Mouse (Mus musculus) fat pad, adult 2 months (tissue): ENCODE data around the gene Ankrd34c.

Source experiments
- DNase-seq: peaks from one replicate; pipeline ENCODE4 v3.0.0-alpha.2; 2011; ENCODE audit warnings: low read depth, low spot score; ENCODE audit errors: extremely low read depth

Ankrd34c gene

GRCm38 (mm10) chr9:89738295-89738694 lies at the start of gene Ankrd34c:
Ankrd34c (minus strand) TSS chr9:89738475.
- DNase-seq = no peak

- DNase-seq = no peak
Measured at GRCm38 (mm10) chr9:89787532-89787931, 49.3 kb upstream of the Ankrd34c start.

GRCm38 (mm10) chr9:89781395-89781927 lies 43.2 kb upstream of the Ankrd34c start:
- DNase-seq = no peak

DNA sequence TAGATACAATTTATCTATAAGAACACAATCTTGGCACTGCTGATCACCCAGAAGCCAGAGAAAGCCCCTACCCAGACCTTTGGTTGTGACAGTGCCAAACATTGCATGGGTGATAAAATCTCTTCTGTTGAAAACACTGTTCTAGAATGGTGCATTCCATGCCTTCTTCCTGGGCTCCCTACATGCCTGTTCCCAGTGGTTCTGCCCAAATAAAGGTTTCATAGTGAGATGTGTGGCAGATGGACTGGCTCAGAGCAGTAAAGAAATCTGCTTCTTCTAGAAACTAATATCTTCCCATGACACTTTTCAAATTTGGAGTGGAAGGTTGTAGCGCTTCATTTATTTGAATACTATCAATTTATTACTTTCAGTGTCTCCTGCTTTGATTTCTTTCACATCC lies 41.0 kb upstream of the Ankrd34c start:
- DNase-seq = no peak

DNA sequence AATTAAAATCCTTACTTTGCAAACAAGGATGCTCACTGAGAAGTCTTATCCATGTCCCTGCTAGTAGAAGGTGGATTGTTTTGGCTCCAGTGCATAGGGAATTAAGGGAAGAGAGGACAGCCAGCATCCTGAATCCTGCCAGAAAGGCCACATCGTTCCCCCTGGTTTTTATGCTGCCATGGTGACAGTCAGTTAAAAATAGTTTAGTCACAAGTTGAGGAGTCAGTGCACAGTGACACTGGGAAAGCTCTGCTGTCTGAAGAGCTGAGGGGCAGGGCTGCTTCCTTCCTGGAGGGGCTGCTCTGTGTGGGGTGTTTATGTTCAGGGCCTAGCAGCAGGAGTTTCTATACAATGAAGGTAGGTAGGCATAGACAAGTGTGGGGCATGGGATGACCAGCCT lies 32.9 kb upstream of the Ankrd34c start:
- no peak for DNase-seq

- no peak for DNase-seq
Measured at GRCm38 (mm10) chr9:89762017-89762416, 23.7 kb upstream of the Ankrd34c start.

GRCm38 (mm10) chr9:89758569-89758968 lies 20.3 kb upstream of the Ankrd34c start:
- DNase-seq = no peak

DNA sequence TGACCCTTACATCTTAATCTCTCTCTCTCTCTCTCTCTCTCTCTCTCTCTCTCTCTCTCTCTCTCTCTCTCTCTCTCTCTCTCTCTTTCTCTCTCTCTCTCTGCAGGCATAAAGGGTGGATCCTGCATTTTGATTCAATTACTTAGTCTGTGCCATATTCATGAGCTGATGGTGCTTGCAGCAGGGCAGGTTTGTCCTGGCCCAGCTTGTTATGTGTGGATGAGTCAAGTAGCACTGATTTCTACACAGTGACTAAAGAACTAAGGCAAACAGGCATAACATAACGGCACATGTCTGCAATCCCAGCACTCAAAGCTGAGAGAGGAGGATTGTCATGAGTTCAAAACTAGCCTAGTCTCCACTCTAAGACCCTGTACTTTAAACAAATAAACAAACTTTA lies 19.9 kb upstream of the Ankrd34c start:
- DNase-seq = no peak

DNA sequence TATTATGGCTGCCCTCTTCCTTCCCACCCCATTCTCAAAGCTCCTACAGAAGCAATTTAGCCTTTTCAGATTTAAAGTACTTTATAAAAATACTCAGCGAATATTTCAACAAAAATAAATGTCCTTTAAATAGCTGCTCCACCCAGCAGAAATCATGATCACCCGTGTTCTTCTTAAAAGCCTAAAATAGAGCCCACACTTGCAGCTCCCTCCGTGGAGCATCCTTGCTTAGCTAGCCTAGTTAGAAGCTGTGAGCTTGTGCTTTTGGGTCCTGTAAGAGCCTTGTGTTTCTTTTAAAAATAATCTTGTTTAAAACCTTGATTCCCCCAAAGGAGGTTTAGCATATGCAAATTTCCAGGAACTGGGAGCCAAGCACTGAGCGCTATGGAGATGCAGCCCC lies 19.3 kb upstream of the Ankrd34c start:
- no peak for DNase-seq

DNA sequence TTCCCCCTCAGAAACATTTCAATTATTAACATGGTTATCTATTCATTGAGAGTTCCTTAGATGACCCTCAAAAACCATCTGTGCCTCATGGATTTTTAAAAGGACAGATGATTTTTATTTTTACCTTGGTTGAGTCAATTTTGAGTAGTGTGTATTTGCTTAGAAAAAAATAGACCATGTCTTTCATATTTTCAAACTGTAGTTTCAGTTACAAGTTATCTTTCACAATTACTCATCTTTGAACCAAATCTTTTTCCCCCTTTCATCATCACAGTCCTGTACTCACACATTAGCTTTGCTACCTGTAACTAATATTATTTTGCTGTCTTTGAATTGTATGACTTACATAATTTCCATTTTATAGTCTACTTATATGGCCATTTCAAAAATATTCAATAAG lies 1.8 kb upstream of the Ankrd34c start:
- DNase-seq = no peak

DNA sequence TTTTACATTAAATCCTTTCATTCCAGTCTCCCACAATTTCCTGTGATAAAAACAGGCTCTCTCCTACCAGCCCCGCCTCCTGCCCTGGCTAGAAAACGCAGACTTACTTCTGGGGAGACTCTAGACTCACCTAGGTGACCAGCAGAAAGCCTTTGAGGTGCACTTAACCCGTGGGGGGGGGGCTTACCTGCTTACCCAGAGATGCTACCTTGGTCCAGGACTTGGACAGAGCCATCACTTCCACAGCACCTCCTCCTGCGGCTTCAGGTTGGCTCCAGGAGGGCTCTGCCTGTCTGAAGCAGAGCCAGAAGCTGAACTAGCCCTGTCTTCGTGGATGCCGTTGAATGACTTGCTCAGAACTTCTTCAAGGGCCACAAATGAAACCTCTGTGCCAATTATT lies 387 bp downstream of the Ankrd34c start:
- no peak for DNase-seq

- DNase-seq = no peak
Measured at GRCm38 (mm10) chr9:89736932-89737705, 1.2 kb downstream of the Ankrd34c start.

- DNase-seq = no peak
Measured at GRCm38 (mm10) chr9:89706906-89707305, 31.4 kb downstream of the Ankrd34c start.

- no peak for DNase-seq
Measured at GRCm38 (mm10) chr9:89705197-89705533, 33.1 kb downstream of the Ankrd34c start.

GRCm38 (mm10) chr9:89704265-89705196 lies 33.7 kb downstream of the Ankrd34c start, which contains the start of gene Tmed3:
Tmed3 (minus strand) TSS chr9:89705068.
- DNase-seq = peak; percentile 11

- DNase-seq = no peak
Measured at GRCm38 (mm10) chr9:89700910-89701457, 37.3 kb downstream of the Ankrd34c start.

GRCm38 (mm10) chr9:89695143-89695542 lies 43.1 kb downstream of the Ankrd34c start:
- DNase-seq = no peak

DNA sequence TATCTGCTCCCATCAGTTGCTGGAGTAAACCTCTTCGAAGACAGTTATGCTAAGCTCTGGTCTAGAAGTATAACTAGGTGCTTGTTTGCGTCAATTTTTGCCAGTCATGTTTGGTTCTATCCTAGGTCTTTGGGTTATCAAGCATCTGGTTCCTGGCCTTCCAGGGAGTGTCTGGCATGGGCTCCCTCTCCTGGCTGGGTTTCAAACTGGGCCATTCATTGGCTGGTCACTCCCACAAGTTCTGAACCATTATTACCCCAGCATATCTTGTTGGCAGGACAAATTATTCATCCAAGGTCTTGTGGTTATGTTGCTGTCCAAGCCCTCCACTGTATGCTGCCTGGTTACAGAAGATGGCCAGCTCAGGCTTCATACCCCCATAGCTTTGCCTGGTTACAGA lies 44.6 kb downstream of the Ankrd34c start:
- no peak for DNase-seq

DNA sequence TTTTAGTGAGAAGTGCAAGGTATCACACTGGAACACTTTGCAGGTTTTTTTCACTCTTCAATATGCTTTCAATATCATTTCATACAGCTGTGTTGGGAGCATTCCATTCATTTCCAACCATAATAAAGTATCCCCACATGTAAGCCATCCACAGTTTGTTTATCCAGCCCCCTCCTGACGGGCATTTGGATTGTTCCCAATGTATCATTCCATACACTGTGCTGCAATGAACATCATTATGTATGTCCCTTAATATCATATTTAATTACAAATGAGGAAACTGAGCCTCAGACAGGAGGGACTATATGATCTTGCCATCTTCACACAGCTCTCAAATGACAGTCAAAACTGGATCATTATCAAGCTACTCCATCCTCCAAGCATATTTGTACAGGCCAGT lies 49.1 kb downstream of the Ankrd34c start:
- DNase-seq = no peak

DNA sequence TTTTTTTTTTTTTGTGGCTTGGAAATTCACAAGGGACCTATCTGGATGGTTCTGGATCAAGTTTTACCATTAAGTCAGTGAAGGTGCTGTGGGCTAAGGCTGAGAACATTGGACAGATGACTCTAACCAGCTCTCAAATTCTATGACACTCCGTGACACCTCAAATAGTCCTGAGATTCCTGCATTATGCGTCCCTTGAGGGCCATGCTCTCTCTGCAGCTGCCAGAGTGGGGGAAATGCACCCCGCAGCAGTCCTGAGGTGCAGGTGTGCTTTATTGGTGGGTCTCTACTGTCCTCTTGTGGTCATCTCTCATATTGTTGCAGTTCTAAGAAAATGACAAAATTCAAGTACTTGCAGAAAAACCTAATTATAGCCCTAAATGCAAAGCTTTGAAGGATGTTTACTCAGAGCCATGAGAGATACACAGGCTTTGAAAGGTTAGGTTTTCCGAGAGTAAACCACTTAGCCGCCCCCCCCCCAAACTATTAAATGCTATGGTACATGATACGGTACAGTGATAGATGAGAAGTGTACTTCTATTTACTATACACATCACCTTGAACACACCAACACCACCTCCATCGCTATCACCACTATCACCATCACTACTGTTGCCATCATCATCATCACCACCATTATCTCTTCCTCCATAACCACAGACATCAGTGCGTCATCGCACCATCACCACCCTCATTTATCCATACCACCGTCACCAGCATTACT lies 50.6 kb downstream of the Ankrd34c start:
- DNase-seq = no peak

DNA sequence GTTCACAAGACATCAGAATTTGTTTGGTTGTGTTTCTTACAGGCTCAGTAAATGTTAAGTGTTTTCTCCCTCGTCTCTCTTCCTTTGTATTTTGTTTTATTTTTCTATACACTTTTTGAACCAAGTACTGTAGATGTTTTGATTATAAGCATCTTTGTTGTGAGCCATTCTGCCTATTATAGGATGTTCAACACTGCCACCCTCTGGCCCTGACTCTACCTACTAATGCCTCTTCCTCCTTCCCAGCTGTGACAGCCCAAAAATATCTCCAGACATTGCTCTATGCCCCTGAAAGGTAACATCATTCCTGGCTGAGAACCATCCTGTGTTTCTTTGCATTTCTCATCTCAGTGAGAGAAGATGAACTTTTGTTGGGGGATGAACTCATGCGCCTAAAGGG lies 52.0 kb downstream of the Ankrd34c start:
- no peak for DNase-seq
